In the genomic region with DNA sequence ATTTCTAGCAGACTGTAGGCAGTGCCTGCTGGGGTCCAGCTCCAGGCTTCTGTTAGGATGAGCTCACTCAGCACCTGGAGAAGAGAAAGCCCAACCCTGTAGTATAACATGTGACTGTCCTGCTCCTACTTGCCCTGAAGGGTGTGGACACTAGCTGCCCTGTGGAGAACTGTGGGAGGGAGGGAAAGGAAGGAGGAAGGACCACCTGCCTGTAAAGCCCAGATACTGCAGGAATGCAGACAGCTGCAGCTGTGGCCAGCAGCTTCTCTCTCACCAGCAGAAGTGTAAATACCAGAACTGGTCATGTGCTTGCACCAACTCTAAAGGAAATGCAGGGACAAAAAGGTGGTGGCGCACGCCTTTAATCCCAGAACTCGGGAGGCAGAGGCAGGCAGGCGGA, we compare ENCODE assay signal across 1 mouse cellular context.
TF ChIP-seq lines count a peak whose summit lies in the region.

No protein-coding gene starts in this region.

TF ChIP-seq in myocyte, 11 proteins besides CTCF, POLR2A, EP300 and RAD21 (continued from another document):
- TF ChIP-seq USF1 (IDR thresholded peaks at IDR 0.05; ENCODE audit: low read depth): peak; percentile 30
- no peak for TF ChIP-seq CEBPB (IDR thresholded peaks at IDR 0.05; ENCODE audit: insufficient read depth, poor library complexity, severe bottlenecking)
